Mouse (Mus musculus): ENCODE measurements around the gene Myo6. TPM values are rescaled to one million over a fixed set of nuclear protein-coding genes. Genes with fewer than 3 reads are reported as not detected.
A peak's percentile ranks its signal among the peaks of the same experiment; 100 is the strongest.

Gene Myo6
- polyA plus RNA-seq, 1 experiment from 2014 or later = 12.8 TPM

GRCm38 (mm10) chr9:80185737-80186136 is 20.9 kb downstream of the Myo6 start:
- Histone ChIP-seq H3K4me2 (replicated peaks) (no peak overlapping the region), H3K4me3 (no peak overlapping the region), H3K4me1 (no peaks in the 10 kb centered on the region), H3K27ac (replicated peaks) (no peak overlapping the region), H3K36me3 (no peaks in the 10 kb centered on the region), H3K9me3 (no peaks in the 10 kb centered on the region), H3K9ac (replicated peaks) (no peak overlapping the region), H3K27me3 (no peaks in the 10 kb centered on the region)
- ATAC-seq (replicated peaks) = no peak
- WGBS = 46% methylated on average over 3 of the region's 3 CpGs

- H3K4me1 ChIP-seq = no peaks in the 10 kb centered on the region
- no peak for ATAC-seq (replicated peaks)
- no peaks in the 10 kb centered on the region for H3K27me3 ChIP-seq
- 94% methylated on average over 8 of the region's 8 CpGs for WGBS
- H3K9ac ChIP-seq (replicated peaks) = no peak overlapping the region
- no peaks in the 10 kb centered on the region for H3K36me3 ChIP-seq
- H3K27ac ChIP-seq (replicated peaks) = no peak overlapping the region
- no peaks in the 10 kb centered on the region for H3K9me3 ChIP-seq
- H3K4me2 ChIP-seq (replicated peaks) = no peak overlapping the region
- no peak overlapping the region for H3K4me3 ChIP-seq
Measured at GRCm38 (mm10) chr9:80186693-80187092, 21.9 kb downstream of the Myo6 start.

- H3K4me1 ChIP-seq = no peaks in the 10 kb centered on the region
- no peak overlapping the region for H3K27ac ChIP-seq (replicated peaks)
- ATAC-seq (replicated peaks) = peak; percentile 70
- H3K9me3 ChIP-seq = no peaks in the 10 kb centered on the region
- 16% methylated on average over 5 of the region's 5 CpGs for WGBS
- no peaks in the 10 kb centered on the region for H3K36me3 ChIP-seq
- no peaks in the 10 kb centered on the region for H3K27me3 ChIP-seq
- no peak overlapping the region for H3K4me2 ChIP-seq (replicated peaks)
- H3K9ac ChIP-seq (replicated peaks) = no peak overlapping the region
- H3K4me3 ChIP-seq = no peak overlapping the region
Measured at GRCm38 (mm10) chr9:80188324-80188893, 23.6 kb downstream of the Myo6 start.

- Histone ChIP-seq H3K9me3 (no peaks in the 10 kb centered on the region), H3K4me3 (no peak overlapping the region), H3K4me1 (no peaks in the 10 kb centered on the region), H3K9ac (replicated peaks) (no peak overlapping the region), H3K27ac (replicated peaks) (no peak overlapping the region), H3K27me3 (no peaks in the 10 kb centered on the region), H3K36me3 (no peaks in the 10 kb centered on the region), H3K4me2 (replicated peaks) (no peak overlapping the region)
- 70% methylated on average over 6 of the region's 6 CpGs for WGBS
- no peak for ATAC-seq (replicated peaks)
Measured at GRCm38 (mm10) chr9:80191240-80191639, 26.4 kb downstream of the Myo6 start.

GRCm38 (mm10) chr9:80192324-80192723 is 27.5 kb downstream of the Myo6 start:
- Histone ChIP-seq H3K36me3 (no peaks in the 10 kb centered on the region), H3K4me2 (replicated peaks) (no peak overlapping the region), H3K9me3 (no peaks in the 10 kb centered on the region), H3K4me1 (no peaks in the 10 kb centered on the region), H3K9ac (replicated peaks) (no peak overlapping the region), H3K27me3 (no peaks in the 10 kb centered on the region), H3K27ac (replicated peaks) (no peak overlapping the region), H3K4me3 (no peak overlapping the region)
- no peak for ATAC-seq (replicated peaks)
- WGBS = 81% methylated on average over 10 of the region's 10 CpGs

GRCm38 (mm10) chr9:80194446-80194845 is 29.6 kb downstream of the Myo6 start:
- Histone ChIP-seq H3K4me3 (no peak overlapping the region), H3K4me1 (no peaks in the 10 kb centered on the region), H3K9ac (replicated peaks) (no peak overlapping the region), H3K27me3 (no peaks in the 10 kb centered on the region), H3K9me3 (no peaks in the 10 kb centered on the region), H3K36me3 (no peaks in the 10 kb centered on the region), H3K4me2 (replicated peaks) (no peak overlapping the region), H3K27ac (replicated peaks) (no peak overlapping the region)
- 73% methylated on average over 6 of the region's 6 CpGs for WGBS
- ATAC-seq (replicated peaks) = no peak

- H3K4me3 ChIP-seq = no peak overlapping the region
- no peak overlapping the region for H3K9ac ChIP-seq (replicated peaks)
- ATAC-seq (replicated peaks) = no peak
Measured at GRCm38 (mm10) chr9:80196161-80196560, 31.3 kb downstream of the Myo6 start.

GRCm38 (mm10) chr9:80197233-80197632 is 32.4 kb downstream of the Myo6 start:
- 23% methylated on average over 6 of the region's 6 CpGs for WGBS
- H3K4me3 ChIP-seq = no peak overlapping the region
- no peak overlapping the region for H3K27ac ChIP-seq (replicated peaks)
- no peaks in the 10 kb centered on the region for H3K9me3 ChIP-seq
- no peak overlapping the region for H3K9ac ChIP-seq (replicated peaks)
- no peaks in the 10 kb centered on the region for H3K36me3 ChIP-seq
- ATAC-seq (replicated peaks) = no peak
- peaks cover 7% of the 10 kb centered on the region for H3K4me1 ChIP-seq
- H3K27me3 ChIP-seq = no peaks in the 10 kb centered on the region
- H3K4me2 ChIP-seq (replicated peaks) = no peak overlapping the region

More at GRCm38 (mm10) chr9:80196161-80196560, 31.3 kb downstream of the Myo6 start:
- WGBS = 65% methylated on average over 3 of the region's 3 CpGs
- Histone ChIP-seq H3K36me3 (no peaks in the 10 kb centered on the region), H3K9me3 (no peaks in the 10 kb centered on the region), H3K27me3 (no peaks in the 10 kb centered on the region), H3K27ac (replicated peaks) (no peak overlapping the region), H3K4me1 (peaks cover 3% of the 10 kb centered on the region), H3K4me2 (replicated peaks) (no peak overlapping the region)

- Histone ChIP-seq H3K27me3 (no peaks in the 10 kb centered on the region), H3K4me1 (peaks cover 7% of the 10 kb centered on the region), H3K9me3 (no peaks in the 10 kb centered on the region), H3K4me3 (no peak overlapping the region), H3K36me3 (no peaks in the 10 kb centered on the region), H3K9ac (replicated peaks) (no peak overlapping the region), H3K27ac (replicated peaks) (no peak overlapping the region), H3K4me2 (replicated peaks) (no peak overlapping the region)
- 24% methylated on average over 6 of the region's 6 CpGs for WGBS
- 0 out of 2 replicates have a peak, but pooled peaks have one; percentile 17 for ATAC-seq (replicated peaks)
Measured at GRCm38 (mm10) chr9:80200855-80201254, 36.0 kb downstream of the Myo6 start.

- Histone ChIP-seq H3K9me3 (no peaks in the 10 kb centered on the region), H3K27me3 (no peaks in the 10 kb centered on the region), H3K4me3 (no peak overlapping the region), H3K4me2 (replicated peaks) (no peak overlapping the region), H3K4me1 (peaks cover 7% of the 10 kb centered on the region), H3K36me3 (no peaks in the 10 kb centered on the region), H3K27ac (replicated peaks) (no peak overlapping the region), H3K9ac (replicated peaks) (no peak overlapping the region)
- WGBS = 80% methylated on average over 14 of the region's 14 CpGs
- ATAC-seq (replicated peaks) = peak; percentile 55; the same call in 1 of the 2 replicates
Measured at GRCm38 (mm10) chr9:80202374-80203060, 37.7 kb downstream of the Myo6 start.

- 94% methylated on average over 2 of the region's 2 CpGs for WGBS
- ATAC-seq (replicated peaks) = no peak
- H3K27ac ChIP-seq (replicated peaks) = no peak overlapping the region
Measured at GRCm38 (mm10) chr9:80208681-80209080, 43.9 kb downstream of the Myo6 start.

GRCm38 (mm10) chr9:80209459-80209858 is 44.6 kb downstream of the Myo6 start:
- Histone ChIP-seq H3K9me3 (no peaks in the 10 kb centered on the region), H3K4me3 (no peak overlapping the region), H3K27me3 (no peaks in the 10 kb centered on the region), H3K36me3 (no peaks in the 10 kb centered on the region), H3K4me2 (replicated peaks) (no peak overlapping the region), H3K4me1 (no peaks in the 10 kb centered on the region), H3K27ac (replicated peaks) (no peak overlapping the region), H3K9ac (replicated peaks) (no peak overlapping the region)
- 56% methylated on average over 10 of the region's 10 CpGs for WGBS
- no peak for ATAC-seq (replicated peaks)

More at GRCm38 (mm10) chr9:80208681-80209080, 43.9 kb downstream of the Myo6 start:
- no peaks in the 10 kb centered on the region for H3K4me1 ChIP-seq
- H3K4me3 ChIP-seq = no peak overlapping the region
- no peaks in the 10 kb centered on the region for H3K27me3 ChIP-seq
- H3K4me2 ChIP-seq (replicated peaks) = no peak overlapping the region
- no peaks in the 10 kb centered on the region for H3K9me3 ChIP-seq
- H3K36me3 ChIP-seq = no peaks in the 10 kb centered on the region
- no peak overlapping the region for H3K9ac ChIP-seq (replicated peaks)

- Histone ChIP-seq H3K4me3 (no peak overlapping the region), H3K27me3 (no peaks in the 10 kb centered on the region), H3K27ac (replicated peaks) (no peak overlapping the region), H3K9me3 (no peaks in the 10 kb centered on the region), H3K9ac (replicated peaks) (no peak overlapping the region), H3K4me1 (no peaks in the 10 kb centered on the region), H3K36me3 (no peaks in the 10 kb centered on the region), H3K4me2 (replicated peaks) (no peak overlapping the region)
- 96% methylated on average over 12 of the region's 12 CpGs for WGBS
- no peak for ATAC-seq (replicated peaks)
Measured at GRCm38 (mm10) chr9:80210096-80210495, 45.3 kb downstream of the Myo6 start.
